Mouse (Mus musculus) E14TG2a.4 (cell line): ENCODE measurements around the gene Fbxl7.
"Not testable (repeated sequence)": the region's sequence is repeated elsewhere in the genome, so short reads cannot be mapped to it uniquely, and the experiment has no call there.

Experiments used
- H3K27me3 ChIP-seq: 2 replicates; pipeline ENCODE4 v1.6.1; 2014; ENCODE audit warnings: low read length, control low read depth; ENCODE audit not compliant: insufficient read depth
- H3K36me3 ChIP-seq: 2 replicates; pipeline ENCODE4 v1.6.1; 2014; ENCODE audit warnings: low read length, control low read depth; ENCODE audit not compliant: insufficient read depth
- H3K4me1 ChIP-seq: replicated peaks from 2 replicates; pipeline ENCODE4 v1.6.1; 2014; ENCODE audit warnings: low read depth, low read length, control low read depth
- H3K4me3 ChIP-seq: replicated peaks from 2 replicates; pipeline ENCODE4 v1.5.1; 2014; ENCODE audit warnings: mild to moderate bottlenecking, low read length
- H3K9me3 ChIP-seq: 2 replicates; pipeline ENCODE4 v1.6.1; 2014; ENCODE audit warnings: low read length, control low read depth
- CTCF ChIP-seq: conservative IDR thresholded peaks from 2 replicates; pipeline ENCODE4 v1.5.1; 2014; ENCODE audit warnings: low read length
- NANOG ChIP-seq: IDR thresholded peaks from 2 replicates; pipeline ENCODE4 v1.6.1; 2014; ENCODE audit warnings: borderline replicate concordance, low read length, mixed read lengths
- POU5F1 ChIP-seq: IDR thresholded peaks from 2 replicates; pipeline ENCODE4 v1.6.1; 2014; ENCODE audit warnings: low read length, borderline replicate concordance

Fbxl7 gene

DNA sequence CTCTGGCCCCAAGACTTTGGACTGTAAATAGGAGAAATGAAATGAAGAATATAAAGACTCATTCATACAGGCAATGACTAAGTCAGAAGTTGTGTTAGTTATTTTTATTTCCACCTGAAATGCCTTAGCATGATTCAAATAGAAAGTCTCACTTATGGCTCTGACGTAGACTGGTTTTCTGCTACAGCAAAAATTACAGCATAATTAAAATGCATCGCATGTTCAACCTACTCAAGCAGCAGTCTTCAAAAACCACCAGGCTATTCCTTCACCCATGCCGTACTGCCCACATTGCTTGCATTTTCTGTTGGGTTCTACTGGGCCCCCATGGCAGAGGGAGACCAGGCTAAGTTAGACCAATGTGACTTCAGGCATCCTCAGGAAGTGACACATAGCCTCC lies 146.9 kb downstream of the Fbxl7 start:
- Histone ChIP-seq H3K4me1 (no peaks in the 10 kb centered on the region), H3K9me3 (no peaks in the 10 kb centered on the region), H3K36me3 (no peaks in the 10 kb centered on the region), H3K4me3 (no peak overlapping the region), H3K27me3 (no peaks in the 10 kb centered on the region)
- TF ChIP-seq NANOG, result no peak
- TF ChIP-seq POU5F1, result no peak
- TF ChIP-seq CTCF, result no peak

DNA sequence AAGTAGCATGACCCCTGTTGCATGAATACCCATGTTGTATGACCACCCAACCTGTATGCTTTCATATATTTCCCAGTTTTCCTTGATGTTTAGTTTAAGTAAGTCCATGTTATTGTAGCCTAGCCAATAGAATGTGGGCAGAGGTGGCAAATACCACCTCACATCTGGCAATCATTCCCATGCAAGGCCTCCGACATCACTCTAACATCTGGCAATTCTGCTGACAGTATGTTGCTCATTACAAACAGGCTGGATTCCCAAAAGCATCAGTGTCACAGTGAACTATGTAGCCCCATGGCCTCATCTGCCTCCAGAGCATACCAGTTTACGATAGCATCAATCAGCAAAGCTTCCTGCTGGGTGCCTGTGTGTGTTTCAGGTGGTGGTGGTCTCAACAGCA lies 163.0 kb downstream of the Fbxl7 start:
- Histone ChIP-seq H3K36me3 (no peaks in the 10 kb centered on the region), H3K4me3 (no peak overlapping the region), H3K9me3 (no peaks in the 10 kb centered on the region), H3K4me1 (no peaks in the 10 kb centered on the region), H3K27me3 (no peaks in the 10 kb centered on the region)
- TF ChIP-seq NANOG, result no peak
- TF ChIP-seq CTCF, result no peak
- TF ChIP-seq POU5F1, result no peak

DNA sequence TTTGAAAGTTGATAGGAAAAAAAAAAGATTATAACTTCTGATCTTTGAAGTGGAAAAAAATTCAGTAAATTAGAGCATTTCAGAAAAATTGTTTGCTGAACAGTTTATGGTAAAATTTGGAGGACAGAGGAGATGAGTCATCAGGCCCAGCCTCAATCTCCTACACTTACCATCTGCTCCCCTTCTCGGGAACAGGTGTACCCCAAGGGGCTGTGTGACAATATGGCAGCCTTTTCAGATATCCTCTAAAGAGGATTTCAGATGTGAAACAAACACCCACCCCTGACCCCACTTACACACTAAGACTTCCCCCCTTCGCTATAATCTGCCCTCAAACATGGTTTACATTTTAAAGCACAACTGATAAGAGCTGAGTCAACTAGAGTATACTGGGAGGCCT lies 164.6 kb downstream of the Fbxl7 start:
- no peak for TF ChIP-seq POU5F1
- no peak for TF ChIP-seq CTCF
- TF ChIP-seq NANOG, result no peak
- H3K4me1 ChIP-seq, result no peaks in the 10 kb centered on the region
- H3K36me3 ChIP-seq, result no peaks in the 10 kb centered on the region
- H3K9me3 ChIP-seq, result no peaks in the 10 kb centered on the region
- H3K27me3 ChIP-seq, result no peaks in the 10 kb centered on the region
- no peak overlapping the region for H3K4me3 ChIP-seq

DNA sequence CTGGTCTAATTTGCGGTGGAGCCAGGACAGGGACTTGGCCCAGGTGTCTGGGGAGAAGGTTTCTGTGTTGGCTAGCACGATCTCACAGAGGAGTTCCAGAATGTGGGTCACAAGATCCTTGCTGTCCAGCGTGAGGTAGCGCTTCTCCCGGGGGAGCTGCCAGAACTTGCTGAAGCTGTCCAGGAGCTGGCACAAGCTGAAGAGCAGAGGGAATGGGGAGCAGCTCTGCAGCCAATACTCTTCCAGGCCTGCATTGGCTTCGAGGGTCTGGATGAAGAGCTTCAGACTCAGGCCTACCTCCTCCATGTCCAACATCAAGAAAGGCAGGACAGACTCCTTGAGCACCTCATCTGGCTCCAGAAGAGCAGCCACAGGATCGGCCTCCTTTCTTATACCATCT lies 166.0 kb downstream of the Fbxl7 start:
- H3K4me1 ChIP-seq, H3K27me3 ChIP-seq, H3K4me3 ChIP-seq, H3K9me3 ChIP-seq, H3K36me3 ChIP-seq: not testable (repeated sequence)

DNA sequence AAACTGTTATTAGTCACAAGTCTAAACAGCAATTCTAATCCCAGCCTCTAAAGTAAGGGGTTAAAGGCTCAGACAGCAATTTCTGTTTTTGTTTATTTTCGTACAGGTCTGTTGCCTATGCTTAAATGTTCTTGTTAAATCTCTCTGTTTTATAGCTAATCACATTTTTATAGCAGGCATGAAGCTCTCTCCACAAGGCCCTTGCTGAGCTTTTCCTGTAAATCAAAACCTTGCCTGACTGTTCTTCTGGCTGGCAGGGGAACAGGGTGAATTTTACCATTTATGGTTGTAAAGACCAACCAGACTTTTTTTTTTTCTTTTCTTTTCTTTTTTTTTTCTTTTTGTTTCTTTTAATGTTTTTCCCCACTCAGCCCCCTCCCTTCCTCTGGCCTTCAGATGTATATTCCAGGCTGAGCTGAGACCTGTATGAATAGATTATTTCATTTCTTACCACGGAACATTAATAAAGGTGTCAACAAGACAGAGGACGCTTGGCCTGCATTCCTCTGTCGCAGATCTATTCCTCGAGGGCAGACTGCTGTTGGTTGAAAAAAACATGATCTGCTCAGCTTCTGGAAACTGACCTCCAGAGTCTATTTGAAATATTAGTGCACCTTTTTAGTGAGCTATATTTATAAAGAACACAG lies 176.9 kb downstream of the Fbxl7 start:
- TF ChIP-seq POU5F1 (no peak), NANOG (no peak), CTCF (no peak)
- H3K36me3 ChIP-seq, result no peaks in the 10 kb centered on the region

DNA sequence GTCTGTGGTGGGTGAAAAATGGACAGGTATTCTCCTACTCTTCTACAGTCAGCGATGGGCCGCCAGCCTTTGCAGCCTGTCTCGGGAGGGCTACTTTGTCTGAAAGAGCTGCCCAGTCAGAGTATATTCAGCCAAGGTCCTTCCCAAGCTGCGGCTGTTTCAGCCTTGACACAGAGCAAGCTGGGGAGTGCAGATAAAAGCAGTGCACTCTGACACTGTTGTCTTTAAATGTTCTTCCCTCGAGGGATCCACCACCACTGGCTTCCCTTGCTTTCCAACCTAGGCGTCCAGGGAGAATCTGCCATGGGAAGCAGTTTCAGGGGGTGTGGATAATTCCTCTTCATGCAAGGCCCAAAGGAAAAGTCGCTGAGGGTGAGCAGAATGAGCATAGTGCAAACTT lies 177.4 kb downstream of the Fbxl7 start:
- TF ChIP-seq CTCF (no peak), NANOG (no peak), POU5F1 (no peak)
- Histone ChIP-seq H3K36me3 (no peaks in the 10 kb centered on the region), H3K27me3 (no peaks in the 10 kb centered on the region), H3K4me1 (no peaks in the 10 kb centered on the region), H3K9me3 (no peaks in the 10 kb centered on the region), H3K4me3 (no peak overlapping the region)

More for the DNA sequence above, 176.9 kb downstream of the Fbxl7 start:
- Histone ChIP-seq H3K4me3 (no peak overlapping the region), H3K4me1 (no peaks in the 10 kb centered on the region), H3K9me3 (no peaks in the 10 kb centered on the region), H3K27me3 (no peaks in the 10 kb centered on the region)

DNA sequence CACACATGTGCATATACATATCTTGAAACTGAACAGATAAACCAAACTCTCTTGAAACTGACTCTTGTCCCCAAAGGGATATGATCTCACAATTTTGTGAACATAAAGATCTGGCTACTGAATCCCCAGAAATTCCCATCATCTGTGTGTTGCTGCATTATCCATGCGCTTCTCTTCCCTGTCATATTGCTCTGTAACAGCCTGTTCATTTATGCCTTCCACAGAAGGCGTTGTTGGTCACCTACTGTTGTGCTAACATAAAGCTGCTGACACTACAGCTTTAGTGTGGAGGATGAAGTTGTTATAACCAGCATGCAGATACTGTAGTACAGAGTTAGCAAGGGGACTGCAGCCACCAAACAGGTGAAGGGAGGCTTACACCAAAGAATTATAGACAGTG lies 179.2 kb downstream of the Fbxl7 start:
- Histone ChIP-seq H3K36me3 (no peaks in the 10 kb centered on the region), H3K9me3 (no peaks in the 10 kb centered on the region), H3K4me1 (no peaks in the 10 kb centered on the region), H3K27me3 (no peaks in the 10 kb centered on the region), H3K4me3 (no peak overlapping the region)
- no peak for TF ChIP-seq NANOG
- no peak for TF ChIP-seq POU5F1
- TF ChIP-seq CTCF, result no peak

DNA sequence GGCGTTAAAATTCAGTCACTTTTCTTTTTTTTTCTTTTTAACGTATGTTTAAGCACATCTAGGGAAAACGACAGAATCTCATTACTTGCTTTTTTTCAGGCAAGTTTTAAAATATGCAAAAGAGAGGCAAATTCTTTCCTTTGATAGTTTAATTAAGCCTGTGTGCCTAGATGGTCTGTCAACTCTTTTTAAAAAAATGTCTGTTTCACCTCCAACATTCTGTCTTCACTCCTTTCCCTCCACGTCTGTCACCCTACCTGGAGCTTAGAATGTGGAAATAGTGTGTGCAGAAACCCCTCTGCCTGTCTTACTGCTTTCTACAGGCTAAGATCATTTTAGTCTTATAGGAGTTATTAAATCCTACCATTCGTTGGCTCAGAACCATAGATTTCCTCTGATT lies 179.7 kb downstream of the Fbxl7 start:
- TF ChIP-seq NANOG (no peak), POU5F1 (no peak)
- Histone ChIP-seq H3K27me3 (no peaks in the 10 kb centered on the region), H3K4me3 (no peak overlapping the region), H3K9me3 (no peaks in the 10 kb centered on the region), H3K36me3 (no peaks in the 10 kb centered on the region), H3K4me1 (0 out of 2 replicates have a peak, but pooled peaks cover under 1% of the 10 kb centered on the region)

DNA sequence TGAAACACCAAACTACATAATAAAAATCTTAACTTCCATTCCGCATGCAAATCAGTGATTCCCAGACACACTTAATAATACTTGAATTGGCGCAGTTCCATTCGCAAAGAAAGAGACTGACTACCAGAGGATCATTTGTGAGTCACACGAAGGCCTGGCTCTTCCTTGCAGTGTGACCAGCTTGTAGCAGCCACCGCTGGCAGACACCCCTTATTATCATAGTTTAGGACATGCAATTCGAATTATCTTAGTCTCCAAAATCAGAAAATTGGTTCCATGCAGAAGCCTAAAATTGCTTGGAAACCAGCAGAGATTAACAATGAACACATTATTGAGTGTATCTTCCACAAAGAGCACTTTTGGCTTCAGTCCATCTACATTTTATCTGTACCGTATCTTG lies 183.1 kb downstream of the Fbxl7 start:
- H3K27me3 ChIP-seq, result no peaks in the 10 kb centered on the region
- H3K4me1 ChIP-seq, result 0 out of 2 replicates have a peak, but pooled peaks cover 2% of the 10 kb centered on the region
- H3K36me3 ChIP-seq, result no peaks in the 10 kb centered on the region
- TF ChIP-seq POU5F1 (no peak), NANOG (no peak), CTCF (no peak)
- H3K9me3 ChIP-seq, result no peaks in the 10 kb centered on the region
- H3K4me3 ChIP-seq, result no peak overlapping the region
